Mouse (Mus musculus) small intestine, adult 2 months (tissue): ENCODE results near the gene Akap10. TPM values are rescaled to one million over a fixed set of nuclear protein-coding genes. Genes with fewer than 3 reads are reported as not detected.

ENCODE experiments used
- H3K27ac ChIP-seq: fragments of 200-500 bp; 2 replicates; pipeline ENCODE4 v1.5.1; 2012; ENCODE audit warnings: low read depth, low read length, control low read depth, inconsistent platforms; ENCODE audit not compliant: insufficient read depth
- H3K27me3 ChIP-seq: fragments of 200-500 bp; 2 replicates; pipeline ENCODE4 v1.6.1; 2012; ENCODE audit warnings: mild to moderate bottlenecking, moderate library complexity, low read length, inconsistent platforms; ENCODE audit not compliant: control insufficient read depth, insufficient read depth
- H3K36me3 ChIP-seq: fragments of 200-500 bp; 2 replicates; pipeline ENCODE4 v1.6.1; 2012; ENCODE audit warnings: mild to moderate bottlenecking, low read length, control low read depth, inconsistent platforms; ENCODE audit not compliant: control insufficient read depth, insufficient read depth
- H3K4me1 ChIP-seq: fragments of 200-500 bp; 2 replicates; pipeline ENCODE4 v1.6.1; 2012; ENCODE audit warnings: low read length, inconsistent platforms, mixed read lengths; ENCODE audit not compliant: control insufficient read depth, insufficient read depth, insufficient read length
- H3K4me3 ChIP-seq: fragments of 200-500 bp; 2 replicates; pipeline ENCODE4 v1.5.1; 2012; ENCODE audit warnings: low read depth, mild to moderate bottlenecking, control low read depth, inconsistent platforms, low read length, moderate library complexity
- CTCF ChIP-seq: fragments of 200-500 bp; IDR thresholded peaks from 2 replicates; pipeline ENCODE4 v1.5.1; 2012; ENCODE audit warnings: low read depth, mild to moderate bottlenecking, control low read depth, inconsistent platforms, low read length, moderate library complexity, mixed read lengths; ENCODE audit not compliant: insufficient replicate concordance, insufficient read length; ENCODE audit errors: extremely low read depth
- POLR2A ChIP-seq: fragments of 200-500 bp; IDR thresholded peaks from 2 replicates; pipeline ENCODE4 v1.6.1; 2012; ENCODE audit warnings: low read depth, mild to moderate bottlenecking, control low read depth, inconsistent platforms, low read length, moderate library complexity
- WGBS: fragments of 180-500 bp; shearing (Covaris S2); methylation state at CpG from one replicate; pipeline ENCODE4 v1.1.7; 2018; 5-methylcytosine and 5-hydroxymethylcytosine counted together
- polyA plus RNA-seq: library from polyadenylated mRNA; depleted of rRNA; stranded (reverse); fragments of >200 nt; gene quantifications from 2 replicates; pipeline ENCODE4 v1.2.3, GENCODE M21; 2012

Akap10 gene
- polyA plus RNA-seq, 1 experiment: 5.2 TPM

- TF ChIP-seq POLR2A: no peak
- no peak for TF ChIP-seq CTCF
- Histone ChIP-seq H3K4me1 (no peaks in the 10 kb centered on the region), H3K36me3 (peaks cover 50% of the 10 kb centered on the region), H3K27ac (no peak overlapping the region), H3K27me3 (no peaks in the 10 kb centered on the region), H3K4me3 (no peak overlapping the region)
- WGBS: 86% methylated on average over 5 of the region's 5 CpGs
Measured at GRCm38 (mm10) chr11:61871881-61872280, 58.2 kb downstream of the Akap10 start.

GRCm38 (mm10) chr11:61866856-61867255 is 63.2 kb downstream of the Akap10 start:
- Histone ChIP-seq H3K4me1 (no peaks in the 10 kb centered on the region), H3K27ac (no peak overlapping the region), H3K27me3 (no peaks in the 10 kb centered on the region), H3K36me3 (peaks cover 15% of the 10 kb centered on the region), H3K4me3 (no peak overlapping the region)
- TF ChIP-seq CTCF (no peak), POLR2A (no peak)

DNA sequence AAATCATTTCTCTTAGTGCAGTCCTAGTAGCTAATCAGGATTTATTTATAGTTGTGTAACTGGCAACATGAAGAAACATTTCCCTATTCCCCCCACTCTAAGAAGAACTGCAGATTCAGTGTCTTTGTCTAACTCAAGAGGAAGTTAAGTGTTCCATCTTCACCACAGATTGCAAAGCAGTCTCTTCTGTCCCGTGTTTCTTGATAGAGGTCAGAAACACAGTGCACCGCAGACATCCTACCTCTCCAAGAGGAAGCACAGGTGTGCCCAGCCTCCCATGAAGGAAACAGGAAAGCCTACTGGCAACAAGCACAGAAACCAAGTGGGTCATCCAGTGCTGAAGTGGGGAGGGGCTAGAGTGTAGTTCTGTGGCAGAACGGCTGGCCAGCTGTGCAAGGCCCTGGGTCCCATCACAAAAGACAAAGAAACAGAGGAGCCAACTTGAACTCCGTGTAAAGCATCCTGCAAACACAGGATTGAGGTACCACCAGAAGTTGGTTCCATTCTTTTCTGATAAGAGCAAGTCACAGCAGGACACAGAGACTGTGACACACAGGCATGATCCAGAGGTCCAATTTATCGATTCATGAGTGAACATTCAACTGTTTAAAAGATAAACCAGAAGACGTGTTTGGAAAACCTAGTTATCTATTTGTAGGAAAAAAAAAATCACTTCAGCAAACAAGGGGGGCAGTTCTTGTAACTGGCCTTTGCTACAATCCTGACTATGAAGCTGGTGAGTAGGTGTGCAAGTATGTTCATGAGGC is 68.1 kb downstream of the Akap10 start:
- H3K27ac ChIP-seq: no peak overlapping the region
- TF ChIP-seq CTCF: no peak
- no peak for TF ChIP-seq POLR2A
- no peaks in the 10 kb centered on the region for H3K4me1 ChIP-seq
- H3K4me3 ChIP-seq: no peak overlapping the region
- H3K27me3 ChIP-seq: no peaks in the 10 kb centered on the region
- WGBS: 45% methylated on average over 6 of the region's 6 CpGs
- H3K36me3 ChIP-seq: 0 out of 2 replicates have a peak, but pooled peaks cover 2% of the 10 kb centered on the region

- no peak overlapping the region for H3K27ac ChIP-seq
- H3K36me3 ChIP-seq: no peaks in the 10 kb centered on the region
Measured at GRCm38 (mm10) chr11:61859316-61859715, 70.7 kb downstream of the Akap10 start.

DNA sequence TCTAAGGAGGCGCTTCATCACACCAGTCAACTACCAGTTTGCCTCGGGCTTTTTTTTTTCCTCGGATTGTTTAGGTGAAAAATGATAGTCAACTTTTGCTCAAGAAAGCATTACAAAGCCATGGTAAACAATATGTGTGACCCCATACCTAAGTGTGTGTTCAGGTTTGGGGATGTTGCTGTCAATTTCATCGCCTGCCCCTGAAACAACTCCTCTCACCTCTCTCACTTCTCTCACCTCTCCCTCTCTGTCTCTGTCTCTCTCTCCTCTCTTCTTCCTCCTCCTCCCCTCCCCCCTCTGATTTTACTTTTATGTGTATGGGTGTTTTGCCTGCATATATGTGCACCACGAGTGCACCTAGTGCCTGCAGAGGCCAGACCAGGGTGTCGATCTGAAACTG is 74.5 kb downstream of the Akap10 start:
- Histone ChIP-seq H3K36me3 (peaks cover 2% of the 10 kb centered on the region; the same call in 1 of the 2 replicates), H3K4me3 (peak overlapping the region; percentile 90), H3K27ac (peak overlapping the region; percentile 72; the same call in 1 of the 2 replicates), H3K27me3 (no peaks in the 10 kb centered on the region), H3K4me1 (0 out of 2 replicates have a peak, but pooled peaks cover 2% of the 10 kb centered on the region)
- TF ChIP-seq POLR2A (no peak), CTCF (no peak)
- 32% methylated on average over 6 of the region's 6 CpGs for WGBS

More at GRCm38 (mm10) chr11:61859316-61859715, 70.7 kb downstream of the Akap10 start:
- TF ChIP-seq POLR2A (no peak), CTCF (no peak)
- no peaks in the 10 kb centered on the region for H3K27me3 ChIP-seq
- no peaks in the 10 kb centered on the region for H3K4me1 ChIP-seq
- 61% methylated on average over 1 of the region's 1 CpGs for WGBS
- no peak overlapping the region for H3K4me3 ChIP-seq

- H3K27me3 ChIP-seq: no peaks in the 10 kb centered on the region
- H3K4me1 ChIP-seq: 0 out of 2 replicates have a peak, but pooled peaks cover 2% of the 10 kb centered on the region
- under 1% methylated on average over 58 of the region's 58 CpGs for WGBS
- H3K4me3 ChIP-seq: peak within 1 kb of the TSS; percentile 90
- H3K27ac ChIP-seq: peak within 1 kb of the TSS; percentile 72
- peaks cover 2% of the 10 kb centered on the region; the same call in 1 of the 2 replicates for H3K36me3 ChIP-seq
- TF ChIP-seq POLR2A: peak; percentile 98
- no peak for TF ChIP-seq CTCF
Measured at GRCm38 (mm10) chr11:61854988-61855411, 75.1 kb downstream of the Akap10 start, which contains the start of gene Ulk2. Ulk2 (minus strand) TSS chr11:61855073.
